Mouse (Mus musculus) embryonic fibroblast, embryonic 13.5 days (primary cell): ENCODE data around the gene Ddr1.

Source experiments
- CTCF ChIP-seq: IDR thresholded peaks from 2 replicates; pipeline ENCODE4 v1.5.1; 2011; ENCODE audit warnings: mild to moderate bottlenecking, control low read depth, low read length, moderate library complexity, borderline replicate concordance; ENCODE audit not compliant: insufficient read depth
- POLR2A ChIP-seq: IDR thresholded peaks from 2 replicates; pipeline ENCODE4 v1.6.1; 2011; ENCODE audit warnings: low read depth, mild to moderate bottlenecking, control low read depth, low read length, moderate library complexity

GRCm38 (mm10) chr17:35649429-35649828 is 55.0 kb downstream of the Ddr1 start:
- TF ChIP-seq CTCF, result no peak
- no peak for TF ChIP-seq POLR2A
